Mouse (Mus musculus) embryo, embryonic 10 days (tissue): ENCODE results near the gene Olfr345.

ENCODE experiments used
- DNase-seq: peaks from one replicate; pipeline ENCODE4 v3.0.0-alpha.2; 2015; ENCODE audit warnings: low spot score

The Olfr345 gene

GRCm38 (mm10) chr2:36639741-36640140, at the start of gene Olfr345:
Gene Olfr345, plus strand, starts transcription at chr2:36640041.
- DNase-seq: no peak

DNA sequence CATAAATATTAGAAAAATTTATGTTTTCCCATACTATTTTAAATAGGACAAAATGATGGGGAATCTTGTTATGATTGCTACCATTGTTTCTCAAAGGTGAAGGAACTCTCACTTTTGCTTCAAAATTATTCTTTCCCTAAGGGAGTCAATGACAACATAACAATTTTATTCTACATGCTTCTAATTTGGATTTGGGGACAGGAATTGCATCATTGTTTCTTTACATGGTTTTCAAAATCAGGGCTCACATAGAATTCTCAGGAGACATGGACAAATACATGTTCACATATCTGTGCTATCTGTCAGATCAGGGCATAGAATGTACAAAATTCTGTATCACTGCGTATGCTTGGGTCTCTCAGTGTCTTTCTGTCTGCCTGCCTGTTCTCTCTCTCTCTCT, 45.6 kb downstream of the Olfr345 start, which contains the start of gene Olfr346:
Olfr346 (plus strand) TSS at position 301 of the 400 bp plus-strand sequence.
- no peak for DNase-seq
